Mouse (Mus musculus): ENCODE results near the gene Degs2. TPM values are rescaled to one million over a fixed set of nuclear protein-coding genes. Genes with fewer than 3 reads are reported as not detected.
"Not testable (repeated sequence)": the region's sequence is repeated elsewhere in the genome, so short reads cannot be mapped to it uniquely, and the experiment has no call there.

Degs2 gene
- polyA plus RNA-seq, 2 experiments: 0.18 TPM; not detected in 1

DNA sequence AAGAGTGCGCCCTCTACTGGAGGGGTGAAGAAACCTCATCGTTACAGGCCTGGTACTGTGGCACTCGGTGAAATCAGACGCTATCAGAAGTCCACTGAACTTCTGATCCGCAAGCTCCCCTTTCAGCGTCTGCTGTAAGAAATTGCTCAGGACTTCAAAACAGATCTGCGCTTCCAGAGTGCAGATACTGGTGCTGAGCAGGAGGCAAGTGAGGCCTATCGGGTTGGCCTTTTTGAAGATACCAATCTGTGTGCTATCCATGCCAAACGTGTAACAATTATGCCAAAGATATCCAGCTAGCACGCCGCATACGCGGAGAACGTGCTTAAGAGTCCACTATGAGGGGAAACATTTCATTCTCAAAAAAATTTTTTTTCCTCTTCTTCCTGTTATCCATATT, 11.9 kb upstream of the Degs2 start:
- WGBS (ENCODE audit: insufficient replicate concordance): 85% methylated on average over 14 of the region's 14 CpGs
- H3K9me3 ChIP-seq (ENCODE audit: control insufficient read depth, low read length): not testable (repeated sequence)

GRCm38 (mm10) chr12:108712481-108712880, 10.4 kb upstream of the Degs2 start:
- TF ChIP-seq EP300 (IDR thresholded peaks at IDR 0.05; ENCODE audit: low read depth): no peak
- no peak for TF ChIP-seq CTCF (IDR thresholded peaks at IDR 0.05; ENCODE audit: low read depth)
- Histone ChIP-seq H3K36me3 (replicated peaks; ENCODE audit: control insufficient read depth, insufficient read depth, low read depth) (no peaks in the 10 kb centered on the region), H3K9ac (replicated peaks) (no peak overlapping the region), H3K27me3 (ENCODE audit: control insufficient read depth, insufficient read depth, low read length) (no peaks in the 10 kb centered on the region), H3K4me2 (ENCODE audit: low read depth) (no peak overlapping the region), H3K9me3 (ENCODE audit: control insufficient read depth, low read length) (no peaks in the 10 kb centered on the region), H3K4me3 (ENCODE audit: insufficient read depth in 1 of 2, low read depth in 2 of 2, low read length in 2 of 2) (no peak overlapping the region), H3K27ac (no peak overlapping the region), H3K4me1 (replicated peaks; ENCODE audit: control insufficient read depth in 2 of 2, insufficient read depth in 2 of 2, low read length in 1 of 2) (no peaks in the 10 kb centered on the region; a peak in 1 of 4 replicates)
- 32% methylated on average over 4 of the region's 4 CpGs for WGBS (ENCODE audit: insufficient replicate concordance)
- DNase-seq (ENCODE audit: low read depth in 3 of 3, low spot score in 3 of 3): no peak
- ATAC-seq (ENCODE audit: insufficient read depth): no peak

More for the DNA sequence above, 11.9 kb upstream of the Degs2 start:
- H3K4me3 ChIP-seq (ENCODE audit: insufficient read depth in 1 of 2, low read depth in 2 of 2, low read length in 2 of 2); H3K27me3 ChIP-seq (ENCODE audit: control insufficient read depth, insufficient read depth, low read length); H3K4me2 ChIP-seq (ENCODE audit: low read depth); H3K4me1 ChIP-seq (replicated peaks; ENCODE audit: control insufficient read depth in 2 of 2, insufficient read depth in 2 of 2, low read length in 1 of 2); ATAC-seq (ENCODE audit: insufficient read depth); H3K27ac ChIP-seq; H3K9ac ChIP-seq (replicated peaks); H3K36me3 ChIP-seq (replicated peaks; ENCODE audit: control insufficient read depth, insufficient read depth, low read depth); DNase-seq (ENCODE audit: low read depth in 3 of 3, low spot score in 3 of 3): not testable (repeated sequence)
- TF ChIP-seq CTCF (IDR thresholded peaks at IDR 0.05; ENCODE audit: low read depth): peak; percentile 62

DNA sequence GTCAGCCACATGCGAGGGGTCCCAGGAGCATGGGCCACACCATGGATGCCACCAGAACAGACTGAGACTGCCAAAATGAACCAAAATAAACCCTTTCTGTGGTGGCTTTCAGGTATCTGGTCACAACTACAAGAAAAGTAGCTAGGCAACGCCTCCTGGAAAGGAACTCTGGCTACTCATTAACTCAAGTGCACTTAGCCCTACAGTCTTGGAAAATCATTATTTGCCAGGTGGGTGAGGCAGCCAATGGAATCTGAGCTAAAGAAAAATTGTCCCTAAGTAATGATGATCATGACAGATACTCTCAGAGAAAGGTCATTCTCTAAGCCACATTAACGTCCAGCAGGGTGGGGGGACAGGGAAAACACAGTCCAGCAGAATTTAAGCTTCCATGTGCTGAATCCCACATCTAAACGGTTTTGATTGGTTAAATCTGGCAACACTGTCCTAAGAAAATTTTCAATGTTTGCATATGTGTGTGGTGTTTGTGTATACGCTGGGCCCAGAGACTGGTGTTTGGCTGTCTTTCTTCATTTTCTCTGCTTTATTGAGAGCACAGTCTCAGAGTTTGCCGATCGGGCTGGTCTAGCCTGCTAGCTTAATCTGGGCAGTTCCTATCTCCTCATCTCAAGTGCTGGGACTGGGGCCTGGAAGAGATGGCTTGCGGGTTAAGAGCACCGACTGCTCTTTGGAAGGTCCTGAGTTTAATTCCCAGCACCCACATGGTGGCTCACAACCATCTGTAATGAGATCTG, 8.9 kb upstream of the Degs2 start:
- no peaks in the 10 kb centered on the region; a peak in 1 of 4 replicates for H3K4me1 ChIP-seq (replicated peaks; ENCODE audit: control insufficient read depth in 2 of 2, insufficient read depth in 2 of 2, low read length in 1 of 2)
- no peaks in the 10 kb centered on the region for H3K9me3 ChIP-seq (ENCODE audit: control insufficient read depth, low read length)
- no peak overlapping the region for H3K4me3 ChIP-seq (ENCODE audit: insufficient read depth in 1 of 2, low read depth in 2 of 2, low read length in 2 of 2)
- 59% methylated on average over 9 of the region's 9 CpGs for WGBS (ENCODE audit: insufficient replicate concordance)
- no peak overlapping the region for H3K9ac ChIP-seq (replicated peaks)
- no peaks in the 10 kb centered on the region for H3K36me3 ChIP-seq (replicated peaks; ENCODE audit: control insufficient read depth, insufficient read depth, low read depth)
- H3K4me2 ChIP-seq (ENCODE audit: low read depth): peak overlapping the region; percentile 22; the same call in 1 of the 2 replicates
- ATAC-seq (ENCODE audit: insufficient read depth) (peak; percentile 28; the same call in 1 of the 2 replicates), DNase-seq (ENCODE audit: low read depth in 3 of 3, low spot score in 3 of 3) (peak in 1 of 3 experiments; percentile 13)
- no peak for TF ChIP-seq CTCF (IDR thresholded peaks at IDR 0.05; ENCODE audit: low read depth)
- TF ChIP-seq EP300 (IDR thresholded peaks at IDR 0.05; ENCODE audit: low read depth): no peak
- H3K27me3 ChIP-seq (ENCODE audit: control insufficient read depth, insufficient read depth, low read length): no peaks in the 10 kb centered on the region
- H3K27ac ChIP-seq: no peak overlapping the region

- Histone ChIP-seq H3K27ac (no peak overlapping the region), H3K9me3 (ENCODE audit: control insufficient read depth, low read length) (no peaks in the 10 kb centered on the region), H3K4me1 (replicated peaks; ENCODE audit: control insufficient read depth in 2 of 2, insufficient read depth in 2 of 2, low read length in 1 of 2) (no peaks in the 10 kb centered on the region; a peak in 1 of 4 replicates), H3K4me2 (ENCODE audit: low read depth) (no peak overlapping the region; the same call in 1 of the 2 replicates), H3K27me3 (ENCODE audit: control insufficient read depth, insufficient read depth, low read length) (no peaks in the 10 kb centered on the region), H3K4me3 (ENCODE audit: insufficient read depth in 1 of 2, low read depth in 2 of 2, low read length in 2 of 2) (no peak overlapping the region), H3K36me3 (replicated peaks; ENCODE audit: control insufficient read depth, insufficient read depth, low read depth) (no peaks in the 10 kb centered on the region), H3K9ac (replicated peaks) (no peak overlapping the region)
- ATAC-seq (ENCODE audit: insufficient read depth): no peak
- TF ChIP-seq CTCF (IDR thresholded peaks at IDR 0.05; ENCODE audit: low read depth): no peak
- no peak for TF ChIP-seq EP300 (IDR thresholded peaks at IDR 0.05; ENCODE audit: low read depth)
- 62% methylated on average over 6 of the region's 6 CpGs for WGBS (ENCODE audit: insufficient replicate concordance)
- DNase-seq (ENCODE audit: low read depth in 3 of 3, low spot score in 3 of 3): no peak
Observed at GRCm38 (mm10) chr12:108709964-108710765, 8.1 kb upstream of the Degs2 start.

DNA sequence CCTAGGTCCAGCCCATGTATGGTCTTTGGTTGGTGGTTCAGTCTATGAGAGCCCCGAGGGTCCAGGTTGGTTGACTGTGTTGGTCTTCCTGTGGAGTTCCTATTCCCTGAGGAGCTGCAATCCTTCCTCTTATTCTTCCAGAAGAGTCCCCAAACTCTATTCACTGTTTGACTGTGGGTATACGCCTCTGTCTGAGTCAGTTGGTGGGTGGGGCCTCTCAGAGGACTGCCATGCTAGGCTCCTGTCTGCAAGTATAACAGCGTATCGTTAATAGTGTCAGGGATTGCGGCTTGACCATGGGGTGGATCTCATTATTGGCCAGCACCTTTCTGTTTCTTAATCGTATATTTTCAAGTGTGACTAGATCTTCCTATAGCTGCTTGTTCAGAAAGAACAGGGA, 7.3 kb upstream of the Degs2 start:
- Histone ChIP-seq H3K4me2 (ENCODE audit: low read depth) (no peak overlapping the region), H3K4me3 (ENCODE audit: insufficient read depth in 1 of 2, low read depth in 2 of 2, low read length in 2 of 2) (no peak overlapping the region), H3K9ac (replicated peaks) (no peak overlapping the region), H3K27me3 (ENCODE audit: control insufficient read depth, insufficient read depth, low read length) (no peaks in the 10 kb centered on the region), H3K27ac (no peak overlapping the region), H3K36me3 (replicated peaks; ENCODE audit: control insufficient read depth, insufficient read depth, low read depth) (no peaks in the 10 kb centered on the region), H3K4me1 (replicated peaks; ENCODE audit: control insufficient read depth in 2 of 2, insufficient read depth in 2 of 2, low read length in 1 of 2) (no peaks in the 10 kb centered on the region; a peak in 1 of 4 replicates), H3K9me3 (ENCODE audit: control insufficient read depth, low read length) (no peaks in the 10 kb centered on the region)
- WGBS (ENCODE audit: insufficient replicate concordance): 68% methylated on average over 6 of the region's 6 CpGs
- DNase-seq (ENCODE audit: low read depth in 3 of 3, low spot score in 3 of 3): no peak
- no peak for TF ChIP-seq EP300 (IDR thresholded peaks at IDR 0.05; ENCODE audit: low read depth)
- no peak for ATAC-seq (ENCODE audit: insufficient read depth)
